Mouse (Mus musculus): ENCODE data around the gene Phf3.
A peak's percentile ranks its signal among the peaks of the same experiment; 100 is the strongest.
"Not testable (repeated sequence)": the region's sequence is repeated elsewhere in the genome, so short reads cannot be mapped to it uniquely, and the experiment has no call there.

Phf3 gene

DNA sequence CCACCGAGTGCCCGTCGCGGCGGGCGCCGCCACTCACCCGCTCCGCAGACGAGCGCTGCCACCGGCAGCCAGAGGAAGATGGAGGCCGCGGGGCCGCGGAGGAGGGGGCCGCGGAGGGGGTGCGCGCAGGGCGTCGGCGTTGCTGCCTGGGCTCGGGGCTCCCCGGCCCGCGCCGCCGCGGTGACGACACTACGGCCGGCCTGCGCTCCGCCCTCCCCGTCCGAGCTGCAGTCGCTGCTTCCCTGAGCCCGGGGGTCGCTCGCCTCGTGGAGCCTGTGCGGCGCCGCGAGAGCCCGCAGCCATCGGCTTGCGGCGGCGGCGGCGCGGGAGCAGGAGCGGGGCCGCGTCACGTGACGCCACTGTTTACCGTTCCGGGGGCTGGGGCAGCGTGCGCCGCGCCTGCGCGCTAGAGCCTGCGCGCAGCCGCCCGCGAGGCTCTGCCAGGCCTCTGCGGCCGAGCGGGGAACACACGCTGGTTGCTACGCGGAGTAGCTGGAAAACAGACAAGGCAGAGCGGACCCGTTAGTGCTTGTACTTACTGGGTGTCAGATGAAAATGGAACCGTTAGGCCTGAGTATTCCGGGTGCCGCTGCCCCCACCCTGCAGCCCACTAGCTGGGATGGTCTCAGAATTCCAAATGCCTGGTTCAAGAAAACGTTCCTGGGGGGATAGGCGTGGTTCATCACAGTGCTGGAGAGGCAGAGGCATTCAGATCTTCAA, at the start of gene Phf3:
TSS of gene Phf3 (minus strand) at position 381 of the 720 bp plus-strand sequence.
- DNase-seq: peak; percentile 92 to 93

DNA sequence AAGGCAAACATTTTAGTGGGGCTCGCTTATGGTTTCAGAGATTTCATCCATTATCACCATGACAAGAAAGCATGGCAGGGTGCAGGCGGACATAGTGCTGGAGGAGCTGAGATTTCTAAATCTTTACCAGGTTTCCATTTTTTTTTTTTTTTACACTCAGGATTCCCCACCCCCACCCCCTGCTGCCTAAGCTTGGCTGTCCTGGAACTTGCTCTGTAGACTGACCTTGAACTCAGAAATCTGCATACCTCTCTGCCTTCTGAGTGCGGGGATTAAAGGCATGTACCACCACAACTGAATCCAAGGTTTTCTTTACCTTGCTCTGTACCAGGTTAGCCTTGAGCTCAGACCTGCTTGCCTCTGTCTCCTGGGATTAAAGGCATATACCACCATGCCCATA, 48.5 kb upstream of the Phf3 start:
- no peak for DNase-seq

DNA sequence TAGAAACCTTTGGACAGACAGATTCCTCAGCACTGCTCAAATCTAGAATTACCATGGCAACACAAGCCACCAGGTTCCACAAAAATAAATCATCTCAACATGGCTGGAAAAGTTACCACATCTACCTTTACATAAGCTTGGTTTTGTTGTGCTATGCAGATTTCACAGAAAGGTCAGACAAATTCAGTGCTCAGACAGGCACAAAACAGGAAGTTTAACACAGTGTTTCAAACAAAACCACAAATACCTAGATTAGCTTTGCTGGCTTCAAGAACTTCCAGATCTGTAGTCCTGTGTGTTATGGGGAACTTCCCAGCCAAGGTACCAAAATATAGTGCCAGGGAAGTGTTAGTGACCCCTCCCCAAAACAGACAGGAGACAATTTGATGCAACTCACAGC, 47.5 kb upstream of the Phf3 start:
- DNase-seq: no peak

DNA sequence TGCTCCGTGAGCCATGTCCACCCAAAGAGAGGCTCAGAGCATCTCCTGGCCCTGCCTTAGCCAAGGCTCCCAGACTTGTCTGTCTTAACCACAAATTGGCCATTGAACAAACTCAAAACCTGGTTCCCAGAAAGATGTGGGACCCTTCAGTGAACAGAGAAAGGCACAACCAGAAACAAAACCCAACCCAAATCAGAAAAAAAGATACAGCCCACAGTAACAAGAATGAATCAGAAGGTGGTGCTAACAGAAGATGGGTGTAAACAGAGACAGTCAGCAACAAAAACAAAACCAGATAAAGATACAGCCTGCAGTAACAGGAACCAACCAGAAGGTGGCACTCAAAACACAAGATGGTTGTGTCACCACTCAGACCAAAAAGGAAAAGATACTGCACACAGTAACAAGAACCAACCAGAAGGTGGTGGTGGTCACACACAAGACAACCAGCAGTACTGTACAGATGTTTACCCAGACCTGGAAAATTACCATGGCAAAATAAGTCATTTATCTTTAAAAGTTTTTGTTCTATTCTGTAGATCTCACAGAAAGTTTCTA, 47.0 kb upstream of the Phf3 start:
- DNase-seq: peak; percentile 32 to 33

DNA sequence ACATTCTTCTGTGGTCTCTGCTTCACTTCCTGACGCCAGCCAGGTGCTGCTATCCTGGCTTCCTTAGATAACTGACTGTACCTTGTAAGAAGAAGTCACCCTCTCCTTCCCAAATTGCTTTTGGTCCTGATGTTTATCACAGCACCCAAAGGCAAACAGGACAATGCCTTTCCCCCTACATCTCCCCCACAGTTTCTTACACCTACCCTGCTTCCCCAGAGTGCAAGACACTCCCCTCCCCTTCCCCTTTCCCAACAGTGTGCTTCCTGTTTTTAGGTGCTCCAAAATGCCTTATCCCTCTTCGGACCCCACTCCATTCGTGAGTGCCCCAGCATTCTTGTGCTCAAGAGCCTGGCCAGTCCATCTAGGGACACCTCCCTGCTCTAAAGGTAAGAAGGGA, 36.5 kb upstream of the Phf3 start:
- DNase-seq: no peak

DNA sequence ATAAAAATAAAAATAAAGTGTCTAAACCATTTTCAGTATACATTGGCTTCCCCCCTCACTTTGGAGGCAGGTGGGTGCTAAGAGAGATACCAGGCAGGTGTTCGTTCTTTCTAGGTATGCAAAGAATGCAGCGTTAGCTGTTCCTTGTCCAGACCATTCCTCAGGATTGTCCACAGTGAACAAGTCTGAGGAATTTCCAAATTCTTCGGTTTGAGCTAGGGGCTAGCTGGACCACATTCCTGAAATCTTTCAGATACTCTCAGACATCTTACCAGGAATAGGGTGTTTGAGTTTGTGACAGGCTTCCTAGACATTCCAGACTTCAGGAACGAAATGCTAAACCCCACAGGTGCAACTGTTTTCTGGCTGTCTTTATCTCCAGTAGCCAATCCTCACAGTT, 35.1 kb upstream of the Phf3 start:
- no peak for DNase-seq

DNA sequence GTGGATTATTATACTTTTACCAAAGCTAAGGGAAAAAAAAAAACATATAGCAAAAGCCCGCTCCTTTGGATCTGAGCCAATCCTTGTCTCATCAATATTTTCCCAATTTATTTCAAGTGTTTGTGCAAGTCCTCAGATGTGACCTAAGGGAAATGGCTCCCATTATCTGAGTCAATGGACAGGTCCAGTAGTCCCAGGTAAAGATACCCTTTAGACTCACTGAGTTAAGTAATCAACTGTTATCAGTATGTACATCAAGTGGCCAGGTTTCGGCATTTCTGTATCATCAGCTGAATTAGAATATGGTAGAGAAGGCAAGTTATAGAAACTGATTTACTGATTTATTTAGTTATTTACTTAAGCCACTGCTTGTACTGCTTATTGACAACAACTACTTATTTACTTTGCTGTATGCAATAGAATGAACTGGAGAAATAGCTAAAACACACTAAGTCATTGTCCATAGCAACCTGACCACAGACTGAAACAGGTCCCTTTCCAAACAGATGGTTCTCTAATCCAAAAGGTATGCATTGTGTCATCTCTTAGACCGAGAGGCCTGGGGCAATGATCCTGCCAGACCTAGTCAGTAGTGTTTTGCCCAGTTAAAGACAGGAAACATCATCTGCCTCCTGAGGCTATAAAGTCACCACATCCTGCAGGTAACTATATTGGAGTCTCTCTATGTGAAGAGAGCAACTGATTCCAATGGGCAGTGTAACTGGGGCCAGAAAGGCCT, 29.9 kb upstream of the Phf3 start:
- no peak for DNase-seq

DNA sequence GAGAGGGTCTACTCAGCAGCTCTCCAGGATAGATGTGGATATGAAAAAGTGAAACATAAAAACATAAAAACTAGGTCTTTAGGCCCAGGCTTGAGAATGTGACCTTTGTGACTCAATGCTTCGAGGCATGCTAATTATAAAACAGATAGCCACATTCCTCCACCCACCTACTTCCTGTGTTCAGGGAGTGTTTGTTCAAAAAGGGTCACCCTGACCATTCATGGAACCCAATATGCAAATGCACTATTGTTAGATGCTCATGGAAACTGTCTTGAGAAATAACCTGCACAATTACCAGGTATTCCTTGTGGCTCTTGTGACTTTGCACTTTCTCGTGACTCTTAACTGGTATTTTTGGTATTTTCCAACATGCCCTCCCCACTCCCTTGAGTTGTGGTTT, 25.0 kb upstream of the Phf3 start:
- no peak for DNase-seq

DNA sequence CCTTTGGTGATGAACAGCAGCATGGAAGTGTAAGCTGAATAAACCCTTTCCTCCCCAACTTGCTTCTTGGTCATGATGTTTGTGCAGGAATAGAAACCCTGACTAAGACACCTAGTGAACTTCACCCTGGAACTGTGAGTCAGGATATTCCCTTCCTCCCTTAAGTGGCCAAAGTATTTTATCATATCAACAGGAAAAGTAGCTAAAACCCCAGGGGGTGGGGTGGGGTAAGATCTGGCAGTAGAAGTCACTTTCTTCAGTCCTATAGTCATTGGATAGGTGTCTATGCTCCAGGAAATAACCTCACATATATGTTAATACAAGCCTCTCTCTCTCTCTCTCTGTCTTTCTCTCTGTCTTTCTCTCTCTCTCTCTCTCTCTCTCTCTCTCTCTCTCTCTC, 21.6 kb upstream of the Phf3 start:
- DNase-seq: not testable (repeated sequence)

DNA sequence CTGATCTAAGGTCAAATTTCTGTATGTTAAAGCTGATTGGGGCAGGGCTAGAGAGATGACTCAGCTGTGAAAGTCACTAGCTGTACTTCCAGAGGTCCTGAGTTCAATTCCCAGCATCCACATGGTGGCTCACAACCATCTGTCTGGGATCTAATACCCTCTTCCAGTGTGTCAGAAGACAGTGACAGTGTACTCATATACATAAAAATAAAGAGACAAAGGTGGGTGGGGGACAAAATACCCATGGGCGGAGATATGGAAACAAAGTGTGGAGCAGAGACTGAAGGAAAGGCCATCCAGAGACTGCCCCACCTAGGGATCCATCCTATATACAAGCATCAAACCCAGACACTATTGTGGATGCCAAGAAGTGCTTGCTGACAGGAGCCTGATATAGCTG, 10.1 kb upstream of the Phf3 start:
- not testable (repeated sequence) for DNase-seq

DNA sequence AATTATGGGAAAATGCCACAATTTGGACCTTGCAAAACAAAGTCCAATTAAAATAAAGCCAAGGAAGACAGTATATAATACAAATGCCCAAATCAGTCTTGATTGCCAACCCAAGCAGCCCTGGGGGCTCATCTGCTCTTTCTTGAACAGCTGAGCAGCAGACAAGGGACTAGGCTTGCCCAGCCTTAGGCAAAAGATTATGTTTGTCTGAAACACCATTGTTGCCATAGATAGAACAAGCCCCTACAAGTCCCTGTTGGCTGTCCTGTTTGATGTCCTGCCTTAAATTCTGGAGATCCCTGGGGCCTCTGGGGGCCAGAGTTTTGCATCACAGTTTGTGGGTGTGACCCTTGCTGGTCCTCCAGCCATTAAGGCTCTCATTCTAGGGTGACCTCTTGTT, 2.0 kb upstream of the Phf3 start:
- DNase-seq: no peak

DNA sequence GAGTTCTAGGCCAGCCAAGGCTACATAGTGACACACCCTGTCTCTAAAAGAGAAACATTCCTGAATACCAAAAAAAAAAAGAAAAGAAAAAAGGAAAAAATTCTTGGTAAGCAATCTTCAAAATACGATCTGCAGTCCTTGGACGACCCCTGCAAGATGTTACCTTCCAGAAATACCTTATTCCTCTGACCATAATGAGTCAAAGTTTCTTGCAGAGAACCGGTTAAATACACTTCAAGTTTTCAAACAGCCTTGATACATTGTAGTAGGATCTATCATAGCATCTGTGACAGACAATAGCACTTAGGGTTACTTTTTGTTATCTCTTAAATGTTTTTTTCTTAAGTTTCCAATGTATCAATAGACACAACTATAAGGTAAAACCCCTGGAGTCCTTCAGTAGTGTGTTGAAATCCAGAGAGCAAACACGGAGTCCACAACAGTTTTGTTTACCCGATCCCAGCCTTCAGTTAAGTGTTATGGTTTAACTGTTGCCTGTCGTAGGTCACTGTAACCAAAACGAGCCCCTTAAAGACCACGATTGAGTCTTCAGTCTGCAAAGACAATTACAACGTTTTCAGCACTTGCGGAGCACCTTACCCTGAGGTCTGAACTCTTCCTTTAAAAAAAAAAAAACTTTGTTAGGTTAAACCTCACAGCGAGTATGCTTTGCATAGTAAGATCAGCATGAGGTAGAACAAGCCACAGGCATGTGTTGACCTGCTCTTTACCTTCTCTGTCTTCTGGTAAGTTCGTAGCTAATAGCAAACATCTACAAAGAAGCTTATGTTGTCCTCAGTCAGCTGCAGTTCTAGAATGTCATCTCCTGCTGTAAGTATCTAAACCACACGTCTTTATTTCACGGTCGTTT, 775 bp upstream of the Phf3 start:
- DNase-seq: no peak

DNA sequence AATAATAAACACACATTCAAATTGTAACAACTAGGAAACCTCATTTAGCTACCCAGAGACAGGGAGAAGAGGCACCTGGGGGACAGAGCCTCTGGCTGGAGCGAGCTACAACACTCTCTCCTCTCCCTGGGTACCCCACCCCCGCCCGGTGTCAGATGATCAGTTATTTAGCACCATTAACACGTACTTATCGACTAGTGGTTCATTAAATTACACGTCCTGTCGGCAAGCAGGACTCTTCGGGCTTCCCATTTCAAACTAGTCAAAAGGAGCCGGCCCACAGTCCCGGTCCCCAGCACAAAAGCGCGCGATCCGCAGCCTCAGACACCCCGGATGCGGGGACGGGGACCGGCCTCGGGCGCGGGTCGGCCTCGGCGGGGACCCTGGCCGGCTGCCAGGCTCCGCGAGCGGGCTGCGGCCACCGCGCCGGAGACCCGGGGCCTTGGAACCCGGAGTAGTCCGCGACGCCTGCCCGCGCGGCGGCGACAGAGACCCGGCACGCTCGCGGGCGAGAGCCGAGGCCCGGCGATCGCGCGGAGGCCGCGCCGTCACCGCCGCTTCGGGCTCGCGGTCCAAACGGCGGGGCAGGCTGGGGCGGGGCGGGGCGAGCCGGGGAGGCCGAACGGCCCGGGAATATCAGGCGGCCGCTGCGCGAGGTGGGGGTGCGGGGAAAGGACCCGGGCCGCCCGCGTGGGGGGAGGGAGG, 733 bp downstream of the Phf3 start:
- DNase-seq: no peak

DNA sequence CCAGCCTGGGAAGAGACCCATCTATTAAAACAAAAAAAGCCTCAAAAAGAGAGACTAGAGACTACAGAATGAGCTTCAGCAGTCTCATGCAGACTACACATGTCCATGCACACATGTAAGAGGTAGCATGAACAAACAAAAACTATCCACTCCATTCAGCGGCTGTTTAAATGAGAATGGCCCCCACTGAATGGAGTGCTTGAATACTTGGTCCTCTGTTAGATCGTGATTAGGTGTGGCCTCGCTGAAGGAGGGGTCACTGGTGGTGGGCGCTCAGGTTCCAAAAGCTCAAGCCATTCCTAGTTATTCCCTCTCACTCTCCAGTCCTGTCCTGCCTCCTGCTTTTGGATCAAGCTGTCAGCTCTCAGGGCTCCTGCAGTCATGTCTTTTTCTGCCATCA, 5.9 kb downstream of the Phf3 start:
- no peak for DNase-seq

DNA sequence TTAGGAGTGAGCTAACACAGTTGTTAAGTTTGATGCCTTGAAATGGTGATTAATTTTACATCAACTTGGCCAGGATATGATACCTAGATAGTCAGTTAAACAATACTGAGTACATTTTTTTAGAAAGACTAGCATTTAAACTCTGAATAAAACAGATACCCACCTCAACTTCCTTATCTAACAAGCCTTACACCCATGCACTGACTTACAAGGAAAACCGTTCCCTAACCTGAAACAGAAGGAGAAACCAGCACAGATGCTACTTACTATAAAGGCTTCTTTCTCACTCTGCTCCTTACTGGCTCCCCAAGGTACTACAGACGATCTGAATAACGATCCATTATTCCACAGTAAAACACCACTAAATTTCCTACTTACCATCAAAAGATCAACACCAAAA, 21.2 kb downstream of the Phf3 start:
- DNase-seq: no peak

DNA sequence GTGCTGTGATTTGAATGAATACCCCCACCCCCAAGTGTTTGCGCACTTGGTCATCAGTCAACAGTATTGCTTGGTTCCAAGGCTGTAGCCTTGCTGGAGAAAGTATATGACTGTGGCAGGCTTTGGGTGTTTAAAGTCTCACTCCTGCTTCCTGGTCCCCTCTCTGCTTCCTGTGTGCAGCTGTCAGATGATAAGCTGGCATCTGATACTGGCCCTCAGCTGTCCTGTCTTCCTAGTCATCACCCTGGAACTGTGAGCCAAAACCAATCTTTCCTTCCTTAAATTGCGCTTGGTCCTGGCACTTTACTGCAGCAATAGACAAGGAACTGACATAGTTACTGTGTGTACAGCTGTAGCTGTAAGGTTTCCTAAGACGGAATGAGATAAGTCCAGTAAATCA, 21.8 kb downstream of the Phf3 start:
- no peak for DNase-seq

DNA sequence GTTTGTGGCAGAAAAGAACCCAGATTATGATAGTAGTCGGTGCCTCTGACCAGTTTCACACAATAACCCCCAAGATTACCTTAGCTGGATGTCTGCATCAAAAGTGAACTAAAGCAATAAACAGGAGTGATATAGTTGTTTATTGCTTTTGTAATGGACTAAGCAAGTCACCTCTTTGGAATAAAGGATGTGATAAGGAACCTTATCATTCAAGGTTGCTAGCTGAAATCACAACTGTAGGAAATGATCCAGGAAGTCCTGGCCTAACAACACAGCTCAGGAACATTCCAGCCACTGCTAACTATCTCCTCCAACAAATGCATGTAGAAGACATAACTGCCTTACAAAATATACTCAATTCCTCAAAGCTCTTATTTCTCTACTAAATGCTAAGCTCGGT, 22.8 kb downstream of the Phf3 start:
- DNase-seq: no peak

DNA sequence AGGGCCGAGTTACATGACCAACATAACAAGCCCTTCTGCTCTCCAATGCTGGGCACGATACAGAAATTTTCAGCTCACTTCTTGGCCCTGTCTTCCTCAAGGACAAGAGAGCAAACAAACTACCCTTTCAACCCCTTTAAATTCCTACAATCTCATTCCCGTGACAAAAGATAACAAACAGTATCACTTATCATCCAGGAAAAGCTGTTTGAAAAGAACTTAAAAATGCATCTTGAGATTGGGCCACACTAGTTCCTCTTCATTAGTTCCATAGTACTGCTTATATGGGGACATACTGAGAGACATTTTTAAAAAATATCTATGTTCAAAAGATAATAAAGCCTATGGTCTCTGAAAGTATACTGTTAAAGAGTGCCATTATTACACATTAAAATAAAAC, 23.8 kb downstream of the Phf3 start:
- no peak for DNase-seq

DNA sequence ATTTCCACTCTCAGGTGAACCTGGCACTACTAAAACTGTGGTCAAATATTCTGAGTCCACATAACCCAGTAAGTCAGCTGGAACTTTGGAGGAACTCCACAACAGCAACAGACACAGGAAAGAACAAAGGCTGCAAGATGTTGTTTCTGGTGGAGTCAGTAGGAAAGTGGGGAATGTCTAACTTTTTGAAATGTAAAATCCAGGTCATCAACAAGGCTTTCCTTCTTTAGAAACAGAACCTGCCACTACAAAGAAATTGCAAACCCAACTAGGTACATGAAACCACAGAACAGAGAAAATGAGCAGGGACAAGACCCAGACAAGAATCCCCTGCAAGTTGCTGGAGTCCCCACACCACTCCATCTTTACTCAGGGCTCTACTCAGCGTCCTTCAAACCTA, 26.0 kb downstream of the Phf3 start:
- DNase-seq: no peak

DNA sequence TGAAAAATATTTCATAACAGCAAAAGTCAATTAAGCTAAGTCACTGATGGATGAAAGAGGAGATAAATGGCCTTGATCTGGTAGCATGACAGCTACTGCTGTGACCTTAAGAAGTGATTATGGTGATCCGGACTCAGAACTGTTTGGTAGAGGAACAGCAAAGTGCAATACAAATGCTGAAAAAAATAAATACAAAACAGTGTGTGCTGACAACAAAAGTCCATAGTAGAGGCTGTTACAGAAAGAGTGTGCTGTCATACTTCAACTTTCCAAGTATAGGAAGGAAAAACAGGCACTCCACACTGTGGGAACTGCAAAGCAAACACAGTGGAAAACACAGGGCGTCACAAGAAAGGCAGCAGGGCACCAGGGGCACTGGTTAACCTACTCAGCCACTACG, 34.1 kb downstream of the Phf3 start:
- no peak for DNase-seq

DNA sequence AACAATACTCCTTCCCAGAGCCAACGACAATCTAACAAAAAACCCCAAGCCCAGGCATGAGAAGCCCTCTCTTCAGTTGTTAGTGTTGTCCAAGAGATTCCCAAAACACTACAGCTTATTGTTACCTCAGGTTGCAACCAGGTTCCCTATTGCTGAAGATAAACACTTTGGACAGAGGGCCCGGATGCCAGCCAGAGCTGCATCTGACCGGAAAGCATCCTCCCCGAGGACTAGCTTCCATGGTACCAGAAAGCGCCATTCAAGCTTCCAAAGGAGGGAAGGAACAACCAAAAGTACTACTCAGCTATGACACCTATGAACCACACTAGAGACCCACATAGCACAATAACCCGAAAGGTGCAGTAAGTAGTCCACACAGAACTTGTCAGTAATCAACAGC, 38.2 kb downstream of the Phf3 start:
- no peak for DNase-seq

DNA sequence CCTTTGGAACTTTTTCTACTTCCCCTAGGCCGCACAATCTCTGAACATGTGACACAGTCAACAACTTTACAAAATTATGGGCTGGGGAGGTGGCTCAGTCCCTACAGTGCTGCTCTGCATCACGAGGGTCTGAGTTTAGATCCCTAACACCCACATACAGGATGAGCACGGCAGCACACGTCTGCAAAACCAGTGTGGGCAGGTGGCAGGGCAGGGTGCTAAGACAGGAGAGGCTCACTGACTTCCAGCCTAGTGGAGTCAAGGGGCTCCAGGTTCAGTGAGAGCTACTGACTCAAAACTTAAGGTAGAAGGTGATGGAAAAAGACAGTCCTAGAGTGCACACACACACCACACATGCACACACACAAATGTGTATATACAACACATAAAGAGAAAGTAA, 40.9 kb downstream of the Phf3 start:
- no peak for DNase-seq

DNA sequence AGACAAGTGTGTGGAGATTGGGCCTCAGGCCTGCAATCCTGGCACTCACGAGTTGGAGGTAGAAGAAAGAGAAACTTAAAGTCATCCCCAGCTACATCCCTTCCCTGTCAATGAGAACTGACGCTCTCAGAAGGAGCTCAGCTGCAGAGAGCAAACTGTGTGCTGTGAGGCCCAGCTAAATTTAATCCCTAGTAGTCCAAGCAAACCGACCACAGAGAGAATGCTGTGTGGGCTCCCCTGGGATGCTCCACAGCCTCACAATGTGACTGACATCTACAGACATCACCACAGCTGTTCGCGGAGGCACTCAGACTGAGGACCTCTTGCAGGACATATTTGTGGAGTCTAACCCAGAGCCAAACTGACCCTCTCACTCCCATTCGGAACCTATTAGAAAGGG, 54.3 kb downstream of the Phf3 start:
- DNase-seq: no peak

Measured in cerebellum, postnatal 14 days (tissue).